Mouse (Mus musculus) myocyte (in vitro differentiated cells): ENCODE data around the gene Tsacc.

Source experiments
- MYOD1 ChIP-seq, 3 experiments: IDR thresholded peaks; one replicate each; pipeline ENCODE4 v1.6.1; 2011; ENCODE audit warnings: control low read depth in 2 of 3, low read depth in 2 of 3, mild to moderate bottlenecking in 2 of 3, moderate library complexity in 1 of 3; ENCODE audit not compliant: insufficient read length in 2 of 3, control insufficient read depth in 1 of 3
- POLR2A ChIP-seq: IDR thresholded peaks from one replicate; pipeline ENCODE4 v1.6.1; 2011; ENCODE audit warnings: low read depth, mild to moderate bottlenecking, control low read depth, moderate library complexity; ENCODE audit not compliant: insufficient read length
- TCF12 ChIP-seq: IDR thresholded peaks from one replicate; pipeline ENCODE4 v1.6.1; 2011; ENCODE audit warnings: mild to moderate bottlenecking, control low read depth; ENCODE audit not compliant: poor library complexity, insufficient read depth, severe bottlenecking
- TCF3 ChIP-seq: IDR thresholded peaks from one replicate; pipeline ENCODE4 v1.6.1; 2011; ENCODE audit warnings: low read depth, control low read depth; ENCODE audit not compliant: insufficient read length
- USF1 ChIP-seq: IDR thresholded peaks from one replicate; pipeline ENCODE4 v1.6.1; 2011; ENCODE audit warnings: low read depth, mild to moderate bottlenecking, control low read depth, moderate library complexity

- no peak for TF ChIP-seq POLR2A
- TF ChIP-seq TCF12, result no peak
- no peak for TF ChIP-seq TCF3
- no peak for TF ChIP-seq USF1
- TF ChIP-seq MYOD1 (IDR thresholded peaks at IDR 0.05; ENCODE audit: control insufficient read depth in 1 of 3, insufficient read length in 2 of 3, low read depth in 2 of 3), result no peak
These were observed 42.4 kb downstream of the Tsacc start, which contains the start of gene Rhbg for GRCm38 (mm10) chr3:88254268-88254926.
